Mouse (Mus musculus) lung, adult 2 months (tissue): Measurements from ENCODE around the gene Nav2.

Experiments
- CTCF ChIP-seq: fragments of 200-500 bp; IDR thresholded peaks from 2 replicates; pipeline ENCODE4 v1.5.1; 2011; ENCODE audit warnings: mild to moderate bottlenecking, low read length, control low read depth; ENCODE audit not compliant: insufficient read depth
- POLR2A ChIP-seq: fragments of 200-500 bp; IDR thresholded peaks from 2 replicates; pipeline ENCODE4 v1.6.1; 2011; ENCODE audit warnings: low read depth, mild to moderate bottlenecking, control low read depth, low read length, borderline replicate concordance; ENCODE audit errors: extremely low read depth

- no peak for TF ChIP-seq CTCF
- TF ChIP-seq POLR2A, result no peak
Observed at GRCm38 (mm10) chr7:49373661-49374060, 465.1 kb downstream of the Nav2 start.
